17 mouse cellular contexts compared by ENCODE assay signal in the genomic region with DNA sequence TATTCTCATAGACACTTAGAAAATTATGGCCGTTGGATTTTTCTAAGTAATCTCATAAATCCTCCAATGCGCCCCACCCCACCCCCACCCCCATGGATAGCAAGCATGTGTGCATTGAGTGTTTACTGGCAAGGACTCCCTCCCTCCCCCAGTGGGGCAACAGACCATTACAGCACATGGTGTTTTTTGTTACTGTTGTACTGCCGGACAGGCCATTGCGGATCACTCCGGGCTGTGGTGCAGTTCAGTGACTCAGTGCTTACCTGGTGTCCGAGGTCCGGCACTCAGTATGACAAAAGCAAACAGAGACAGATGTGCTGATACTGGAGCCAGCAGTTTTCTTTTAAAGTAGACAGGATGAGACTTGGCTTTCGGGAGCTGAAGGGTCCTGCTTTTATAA. TPM values are rescaled to one million over a fixed set of nuclear protein-coding genes. Genes with fewer than 3 reads are reported as not detected.
A peak's percentile ranks its signal among the peaks of the same experiment; 100 is the strongest.
DNase-seq lines count a peak whose midpoint lies in the region; ATAC-seq and TF ChIP-seq lines count a peak whose summit lies in the region.
"Had no signal": no experiment of that assay in that cellular context is flagged by ENCODE, and none has a peak within 500 bp of the region (broad histone marks: within the 10 kb centered on the region; RNA-seq: fewer than 3 reads in every experiment).

No protein-coding gene starts in this region.

- ATAC-seq in kidney, postnatal 0 days (replicated peaks; ENCODE audit: low FRiP score, low read depth): 0 out of 2 replicates have a peak, but pooled peaks have one; percentile 43
- peak; percentile 43; the same call in 1 of the 2 replicates for ATAC-seq in intestine, embryonic 16.5 days
- ATAC-seq in liver, embryonic 11.5 days (replicated peaks; ENCODE audit: low FRiP score): no peak
- ATAC-seq in stomach, embryonic 15.5 days (ENCODE audit: insufficient read depth, low FRiP score, low read depth): 0 out of 2 replicates have a peak, but pooled peaks have one; percentile 24
- ATAC-seq: forebrain, embryonic 15.5 days; midbrain, embryonic 16.5 days had no signal

- H3K9ac ChIP-seq in kidney, postnatal 0 days (ENCODE audit: low read depth, low read length): no peak overlapping the region
- H3K9ac ChIP-seq in intestine, embryonic 16.5 days (ENCODE audit: low read depth, low read length): no peak overlapping the region
- H3K9ac ChIP-seq in liver, embryonic 11.5 days (ENCODE audit: low read depth, low read length): no peak overlapping the region
- no peak overlapping the region for H3K9ac ChIP-seq in stomach, embryonic 15.5 days
- H3K9ac ChIP-seq: forebrain, embryonic 15.5 days; heart, embryonic 12.5 days; hindbrain, embryonic 12.5 days; limb, embryonic 15.5 days had no signal

- H3K9me3 ChIP-seq in kidney, postnatal 0 days (replicated peaks; ENCODE audit: low read length): no peaks in the 10 kb centered on the region
- no peaks in the 10 kb centered on the region for H3K9me3 ChIP-seq in intestine, embryonic 16.5 days (ENCODE audit: control insufficient read depth, low read length)
- no peaks in the 10 kb centered on the region for H3K9me3 ChIP-seq in liver, embryonic 11.5 days (ENCODE audit: control insufficient read depth, low read length)
- no peaks in the 10 kb centered on the region for H3K9me3 ChIP-seq in stomach, embryonic 15.5 days
- H3K9me3 ChIP-seq: forebrain, embryonic 15.5 days; heart, embryonic 12.5 days; hindbrain, embryonic 12.5 days; limb, embryonic 15.5 days; megakaryocyte, embryonic 14.5 days had no signal

- H3K4me1 ChIP-seq in kidney, postnatal 0 days (replicated peaks; ENCODE audit: insufficient read depth, low read length): peaks cover 13% of the 10 kb centered on the region; the same call in 1 of the 2 replicates
- peaks cover 25% of the 10 kb centered on the region for H3K4me1 ChIP-seq in intestine, embryonic 16.5 days (ENCODE audit: control insufficient read depth, insufficient read depth, low read length)
- H3K4me1 ChIP-seq in liver, embryonic 11.5 days (replicated peaks; ENCODE audit: control insufficient read depth, insufficient read depth, low read length): peaks cover 38% of the 10 kb centered on the region
- peaks cover 11% of the 10 kb centered on the region; the same call in 1 of the 2 replicates for H3K4me1 ChIP-seq in stomach, embryonic 15.5 days
- H3K4me1 ChIP-seq: hindbrain, embryonic 12.5 days had no signal

- TF ChIP-seq CTCF in kidney, postnatal 0 days (IDR thresholded peaks at IDR 0.05; ENCODE audit: low read depth): no peak

- no peak overlapping the region for H3K4me3 ChIP-seq in kidney, postnatal 0 days (replicated peaks; ENCODE audit: low read depth, low read length)
- H3K4me3 ChIP-seq in intestine, embryonic 16.5 days (ENCODE audit: low read length): no peak overlapping the region
- no peak overlapping the region for H3K4me3 ChIP-seq in liver, embryonic 11.5 days (ENCODE audit: low read depth, low read length)
- H3K4me3 ChIP-seq in stomach, embryonic 15.5 days (replicated peaks): no peak overlapping the region
- H3K4me3 ChIP-seq: forebrain, embryonic 15.5 days; heart, embryonic 12.5 days; hindbrain, embryonic 12.5 days; limb, embryonic 15.5 days; megakaryocyte, embryonic 14.5 days had no signal

- no peaks in the 10 kb centered on the region for H3K27me3 ChIP-seq in kidney, postnatal 0 days (ENCODE audit: insufficient read depth, low read length)
- no peaks in the 10 kb centered on the region for H3K27me3 ChIP-seq in intestine, embryonic 16.5 days (replicated peaks; ENCODE audit: control insufficient read depth, insufficient read depth, low read length)
- H3K27me3 ChIP-seq in liver, embryonic 11.5 days (replicated peaks; ENCODE audit: control insufficient read depth, insufficient read depth, low read length): no peaks in the 10 kb centered on the region
- no peaks in the 10 kb centered on the region for H3K27me3 ChIP-seq in stomach, embryonic 15.5 days (replicated peaks)
- H3K27me3 ChIP-seq: forebrain, embryonic 15.5 days; heart, embryonic 12.5 days; hindbrain, embryonic 12.5 days; limb, embryonic 15.5 days had no signal

- DNase-seq in kidney, postnatal 0 days (ENCODE audit: low spot score): peak; percentile 23
- DNase-seq in kidney, postnatal 14 days: no peak
- DNase-seq in liver, embryonic 11.5 days (ENCODE audit: low spot score): no peak
- no peak for DNase-seq in spleen, postnatal 14 days (ENCODE audit: low spot score in 2 of 2)
- DNase-seq in urinary bladder, postnatal 25 days (ENCODE audit: low spot score): no peak
- DNase-seq: adrenal gland, postnatal 25 days; kidney, adult 8-10 months; right cerebral cortex, postnatal 14 days; thymus, adult 18-20 months had no signal

- 0 out of 2 replicates have a peak, but pooled peaks cover 11% of the 10 kb centered on the region for H3K36me3 ChIP-seq in kidney, postnatal 0 days (ENCODE audit: insufficient read depth, low read length)
- no peaks in the 10 kb centered on the region for H3K36me3 ChIP-seq in intestine, embryonic 16.5 days (ENCODE audit: control insufficient read depth, insufficient read depth, low read length)
- H3K36me3 ChIP-seq in liver, embryonic 11.5 days (ENCODE audit: control insufficient read depth, insufficient read depth, low read length): peaks cover 3% of the 10 kb centered on the region; the same call in 1 of the 2 replicates
- no peaks in the 10 kb centered on the region for H3K36me3 ChIP-seq in stomach, embryonic 15.5 days
- H3K36me3 ChIP-seq: forebrain, embryonic 15.5 days had no signal

- 38% methylated on average over 8 of the region's 8 CpGs for WGBS in kidney, postnatal 0 days
- WGBS in intestine, embryonic 16.5 days: 36% methylated on average over 8 of the region's 8 CpGs
- 64% methylated on average over 8 of the region's 8 CpGs for WGBS in liver, embryonic 11.5 days
- 49% methylated on average over 8 of the region's 8 CpGs for WGBS in stomach, embryonic 15.5 days

- no peak overlapping the region for H3K27ac ChIP-seq in kidney, postnatal 0 days
- peak overlapping the region; percentile 49 for H3K27ac ChIP-seq in intestine, embryonic 16.5 days (ENCODE audit: low read length)
- H3K27ac ChIP-seq in liver, embryonic 11.5 days (ENCODE audit: low read depth, low read length): no peak overlapping the region; the same call in 1 of the 2 replicates
- H3K27ac ChIP-seq in stomach, embryonic 15.5 days: peak overlapping the region; percentile 31; the same call in 1 of the 2 replicates
- H3K27ac ChIP-seq: forebrain, embryonic 15.5 days; hindbrain, embryonic 12.5 days; limb, embryonic 15.5 days had no signal

- H3K4me2 ChIP-seq in kidney, postnatal 0 days (ENCODE audit: low read length): no peak overlapping the region
- H3K4me2 ChIP-seq in intestine, embryonic 16.5 days (ENCODE audit: low read depth, low read length): 0 out of 2 replicates have a peak overlapping the region, but pooled peaks have one; percentile 4
- peak overlapping the region; percentile 33 for H3K4me2 ChIP-seq in liver, embryonic 11.5 days
- H3K4me2 ChIP-seq in stomach, embryonic 15.5 days: no peak overlapping the region
- H3K4me2 ChIP-seq: forebrain, embryonic 15.5 days; heart, embryonic 12.5 days; hindbrain, embryonic 12.5 days; limb, embryonic 15.5 days had no signal

RNA-seq across cellular contexts. Expression of gene Fgd6, which starts 13.3 kb away (rescaled TPM):
- polyA plus RNA-seq in kidney, postnatal 0 days (2015; fragmentation: Nextera tagmentation; extraction: Ambion mirVana): 2.3 TPM in 2 replicates
- polyA plus RNA-seq in intestine, embryonic 16.5 days (2015; fragmentation: Nextera tagmentation; extraction: Ambion mirVana): 2.7 and 3.0 TPM in 2 replicates
- 5.5 and 6.4 TPM in 2 replicates for polyA plus RNA-seq in liver, embryonic 11.5 days (2014; fragmentation: Nextera tagmentation; extraction: Ambion mirVana)
- 3.1 and 3.6 TPM in 2 replicates for polyA plus RNA-seq in stomach, embryonic 15.5 days (2015; fragmentation: Nextera tagmentation; extraction: Ambion mirVana)

RNA-seq across cellular contexts. Expression of gene Vezt, which starts 13.5 kb away (rescaled TPM):
- polyA plus RNA-seq in kidney, postnatal 0 days (2015; fragmentation: Nextera tagmentation; extraction: Ambion mirVana): 20.8 and 22.0 TPM in 2 replicates
- 17.1 and 18.5 TPM in 2 replicates for polyA plus RNA-seq in intestine, embryonic 16.5 days (2015; fragmentation: Nextera tagmentation; extraction: Ambion mirVana)
- 18.9 and 19.7 TPM in 2 replicates for polyA plus RNA-seq in liver, embryonic 11.5 days (2014; fragmentation: Nextera tagmentation; extraction: Ambion mirVana)
- 21.1 and 22.6 TPM in 2 replicates for polyA plus RNA-seq in stomach, embryonic 15.5 days (2015; fragmentation: Nextera tagmentation; extraction: Ambion mirVana)

Comparison
In these comparisons a context has a peak if more than half of its experiments do, and no peak if none do; other contexts are left out.
1. H3K27ac ChIP-seq: peak in intestine, embryonic 16.5 days (single experiment) and stomach, embryonic 15.5 days (single experiment); none in kidney, postnatal 0 days (single experiment) and liver, embryonic 11.5 days (single experiment).
2. H3K4me2 ChIP-seq: peak in intestine, embryonic 16.5 days (single experiment) and liver, embryonic 11.5 days (single experiment); none in kidney, postnatal 0 days (single experiment) and stomach, embryonic 15.5 days (single experiment).